Mouse (Mus musculus): Measurements from ENCODE around the gene Rtkn.

Gene Rtkn

DNA sequence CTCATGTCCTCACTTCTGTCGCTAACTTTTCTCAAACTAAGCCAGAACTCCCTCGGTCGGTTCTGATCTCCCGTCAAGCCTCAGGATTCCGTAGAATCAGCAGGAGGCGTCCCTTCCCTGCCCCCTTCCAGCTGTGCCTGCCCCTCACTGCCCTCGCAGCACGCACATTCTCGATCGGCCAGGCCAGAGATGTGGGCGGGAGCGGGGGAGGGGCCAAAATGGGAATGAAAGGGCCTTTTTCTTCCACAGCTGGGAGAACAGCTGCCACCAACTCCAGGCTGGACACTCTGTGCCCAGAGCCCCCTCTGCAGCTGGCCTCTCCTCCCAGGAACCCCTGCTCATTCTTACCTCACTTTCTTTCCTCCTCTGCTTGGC lies 2.3 kb downstream of the Rtkn start:
- CTCF ChIA-PET = no interaction called here

DNA sequence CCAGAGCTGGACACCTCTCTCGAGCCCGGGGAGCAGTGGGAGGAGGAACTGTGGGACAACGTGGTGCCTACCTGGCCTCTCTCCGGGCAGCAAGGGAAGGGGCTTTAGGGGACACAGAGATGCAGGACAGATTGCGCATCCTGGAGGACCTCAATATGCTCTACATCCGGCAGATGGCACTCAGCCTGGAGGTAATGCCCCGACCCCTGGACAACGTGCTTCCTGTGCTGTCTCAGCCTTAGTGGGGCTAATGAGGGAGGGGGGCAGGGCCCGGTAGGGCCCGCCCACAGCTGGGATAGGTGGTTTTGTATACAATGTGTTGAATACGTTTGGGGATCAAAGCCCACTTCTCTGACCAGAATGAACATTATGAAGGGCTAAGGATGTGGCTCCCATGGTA lies 2.8 kb downstream of the Rtkn start:
- CTCF ChIA-PET = no interaction called here

DNA sequence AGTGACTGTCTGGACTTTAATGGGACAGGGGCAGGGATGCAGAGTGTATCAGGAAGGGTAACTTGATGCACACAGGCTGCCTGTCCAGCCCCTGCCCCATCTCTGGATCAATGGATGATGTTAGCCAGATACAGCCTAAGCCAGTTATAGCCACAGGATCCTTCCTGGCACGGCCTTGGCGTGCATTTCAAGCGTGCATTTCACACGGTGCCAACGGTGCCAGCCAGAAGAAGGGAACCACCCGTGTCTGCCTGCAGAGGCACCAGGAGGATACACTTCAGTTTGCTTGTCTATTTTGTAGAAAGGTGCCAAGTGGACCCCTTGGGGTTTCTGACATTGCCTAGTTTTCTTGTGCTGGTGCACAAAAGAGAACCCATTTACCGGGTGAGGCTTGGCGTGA lies 4.8 kb downstream of the Rtkn start:
- CTCF ChIA-PET = no interaction called here

DNA sequence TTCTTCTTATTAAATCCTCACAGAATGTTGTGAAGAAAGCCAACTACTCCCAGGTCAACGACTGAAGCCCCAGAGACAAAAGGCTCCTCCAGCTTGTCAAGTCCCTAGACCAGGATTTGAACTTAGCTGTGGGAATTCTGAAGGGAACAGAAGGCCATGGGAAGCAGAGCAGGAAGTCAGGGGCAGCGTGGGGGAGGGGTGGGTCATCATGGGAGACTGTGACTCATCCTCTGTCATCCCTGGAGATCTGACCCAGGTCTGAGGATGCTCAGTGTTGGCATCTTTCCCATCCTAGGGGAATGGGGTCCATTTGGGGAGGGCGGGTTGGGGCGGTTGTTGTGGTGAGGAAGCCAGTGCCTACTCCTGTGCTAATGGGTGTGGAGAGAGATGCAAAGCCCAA lies 6.4 kb downstream of the Rtkn start:
- CTCF ChIA-PET = no interaction called here

DNA sequence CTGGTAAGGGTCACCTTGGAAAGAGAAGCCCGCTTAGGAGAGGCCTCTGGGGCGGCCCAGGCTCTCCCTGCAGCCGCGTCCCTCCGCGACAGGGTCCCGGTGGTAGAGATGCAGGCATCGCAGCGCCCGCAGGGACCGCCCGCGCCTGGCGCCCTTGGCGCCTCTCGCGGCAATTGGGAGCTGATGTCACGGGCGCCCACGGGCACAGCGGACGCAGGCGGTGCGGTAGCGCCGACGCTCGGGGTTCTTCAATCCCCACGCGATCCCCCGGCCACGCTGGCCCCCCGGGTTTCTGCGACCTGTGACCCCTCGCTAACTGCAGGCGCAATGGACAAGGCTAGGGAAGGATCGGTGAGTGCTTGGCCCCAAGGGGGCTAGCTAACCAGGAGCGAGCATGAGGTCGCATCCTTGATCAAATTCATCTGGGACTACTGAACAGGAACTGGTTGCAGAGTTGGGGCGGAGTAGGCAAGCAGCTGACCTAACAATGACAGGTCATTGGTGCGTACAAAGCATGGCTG lies 7.0 kb downstream of the Rtkn start:
- CTCF ChIA-PET = no interaction called here

DNA sequence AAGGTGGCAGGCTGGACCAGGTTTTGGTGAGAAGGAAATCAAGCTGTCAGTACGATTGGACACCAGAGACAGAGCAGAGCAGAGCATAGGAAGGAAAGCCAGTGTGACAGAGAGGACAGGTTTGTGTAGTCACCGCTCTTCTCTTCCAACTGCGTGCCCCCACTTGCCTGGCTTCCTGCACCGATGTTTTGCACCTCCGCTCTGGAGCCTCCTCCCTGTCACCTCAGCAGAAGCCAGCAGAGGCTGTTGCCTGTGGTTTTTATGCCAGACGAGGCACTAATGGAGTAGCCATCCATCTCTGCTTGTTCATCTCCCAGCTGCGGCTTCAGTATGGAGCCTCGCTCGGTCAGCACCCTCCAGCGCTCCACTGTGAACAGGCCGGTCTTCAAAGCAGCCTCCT lies 7.6 kb downstream of the Rtkn start:
- CTCF ChIA-PET = no interaction called here

DNA sequence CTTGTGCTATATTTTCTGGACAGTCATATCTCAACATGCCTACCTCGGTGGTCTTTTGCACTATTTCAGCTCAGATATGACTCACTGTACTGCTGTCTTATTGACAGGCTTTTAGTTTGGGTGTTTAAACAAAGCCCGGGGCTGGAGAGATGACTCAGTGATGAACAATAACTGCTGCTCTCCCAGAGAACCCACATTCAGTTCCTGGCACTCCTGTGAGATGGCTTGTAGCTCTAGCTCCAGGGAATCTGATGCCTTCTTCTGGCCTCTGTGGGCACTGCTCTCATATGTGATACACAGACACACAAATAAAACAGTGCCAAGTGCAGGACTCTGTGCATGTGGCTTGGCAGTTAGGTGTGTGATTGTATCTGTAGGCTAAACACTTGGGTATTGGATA lies 9.9 kb downstream of the Rtkn start:
- CTCF ChIA-PET = interaction anchor here (1.0 kb wide), 1 partner anchor 149 kb away, joined by 3 read pairs; no protein-coding TSS in a partner anchor

DNA sequence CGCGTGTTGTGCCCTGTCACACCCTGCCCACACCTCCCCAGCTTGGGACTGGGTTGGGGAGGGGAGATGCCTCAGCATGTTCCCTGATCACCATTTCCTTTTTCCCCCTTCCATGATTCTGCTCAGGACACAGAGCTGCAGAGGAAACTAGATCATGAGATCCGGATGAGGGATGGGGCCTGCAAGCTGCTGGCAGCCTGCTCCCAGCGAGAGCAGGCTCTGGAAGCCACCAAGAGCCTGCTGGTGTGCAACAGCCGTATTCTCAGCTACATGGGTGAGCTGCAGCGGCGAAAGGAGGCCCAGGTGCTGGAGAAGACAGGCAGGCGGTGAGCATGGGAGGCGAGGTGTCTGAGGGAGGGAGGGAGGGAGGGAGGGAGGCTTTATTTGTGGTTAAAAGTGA lies 10.5 kb downstream of the Rtkn start:
- CTCF ChIA-PET = interaction anchor here (1.0 kb wide), 1 partner anchor 149 kb away, joined by 3 read pairs; no protein-coding TSS in a partner anchor

DNA sequence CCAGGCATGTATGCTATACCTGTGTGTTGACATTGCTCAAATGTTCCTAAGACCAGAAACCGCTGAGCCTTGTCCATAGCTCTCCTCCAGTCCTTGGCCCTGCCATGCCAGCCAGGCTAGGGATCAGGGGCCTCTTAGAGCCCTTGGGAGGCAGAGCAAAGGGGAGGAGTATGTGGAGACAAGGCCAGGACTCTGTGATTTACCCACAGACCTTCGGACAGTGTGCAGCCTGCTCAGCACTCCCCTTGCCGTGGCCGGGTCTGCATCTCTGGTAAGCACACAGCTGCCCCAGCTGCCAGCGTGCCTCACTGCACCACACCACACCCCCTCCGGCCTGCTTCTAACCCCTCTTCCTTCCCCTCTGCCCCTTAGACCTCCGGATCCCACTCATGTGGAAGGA lies 12.0 kb downstream of the Rtkn start:
- CTCF ChIA-PET = no interaction called here

DNA sequence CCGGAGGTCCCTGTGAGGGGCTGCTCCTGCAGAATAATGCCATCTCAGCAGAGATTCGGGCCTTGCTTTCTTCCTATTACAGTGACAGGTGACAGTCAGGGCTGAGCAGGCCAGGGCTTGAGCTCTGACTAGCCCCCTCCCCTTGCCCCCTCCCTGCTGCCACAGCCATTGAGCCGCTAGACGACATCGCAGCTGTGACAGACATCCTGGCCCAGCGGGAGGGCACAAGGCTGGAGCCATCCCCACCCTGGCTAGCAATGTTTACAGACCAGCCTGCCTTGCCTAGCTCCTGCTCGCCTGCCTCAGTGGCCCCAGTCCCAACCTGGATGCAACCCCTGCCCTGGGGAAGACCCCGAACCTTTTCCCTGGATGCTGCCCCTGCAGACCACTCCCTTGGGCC lies 16.5 kb downstream of the Rtkn start:
- CTCF ChIA-PET = no interaction called here

DNA sequence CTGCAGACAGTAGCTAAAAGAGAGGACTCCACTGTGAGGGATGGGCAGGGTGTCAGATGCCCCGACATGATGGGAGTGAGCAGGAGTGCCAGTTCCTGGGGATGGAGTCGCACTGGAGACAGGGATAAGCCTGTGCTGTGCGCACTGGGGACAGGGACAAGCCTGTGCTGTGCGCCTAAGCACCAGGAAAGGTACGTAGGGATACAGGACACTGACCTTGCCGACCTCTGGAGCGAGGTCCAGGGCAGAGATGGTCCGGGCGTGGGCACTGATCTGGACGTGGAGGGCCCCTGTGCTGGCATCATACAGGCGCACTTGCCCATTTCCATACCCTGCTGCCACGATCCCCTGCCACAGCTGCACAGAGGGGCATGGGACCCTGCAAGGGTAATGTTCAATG lies 17.8 kb downstream of the Rtkn start:
- CTCF ChIA-PET = no interaction called here

DNA sequence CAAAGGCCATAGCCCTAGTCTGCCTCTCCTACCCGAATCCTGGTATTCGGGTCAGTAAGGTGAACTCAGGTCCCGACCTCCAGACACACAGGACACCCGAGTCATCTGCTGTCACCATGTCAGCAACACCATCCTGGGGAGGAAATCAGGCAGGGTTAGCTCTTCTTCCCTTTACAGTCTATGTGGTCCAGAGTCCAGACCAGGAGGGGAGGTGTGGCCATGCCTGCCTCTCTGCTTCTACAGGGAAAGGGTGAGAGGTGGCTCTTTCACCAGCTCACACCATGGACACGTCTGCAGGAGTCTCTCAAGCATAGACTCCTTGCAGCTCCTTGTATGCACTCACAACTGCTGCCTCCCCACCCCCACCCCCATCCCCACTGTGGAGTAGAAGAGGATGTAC lies 18.2 kb downstream of the Rtkn start:
- CTCF ChIA-PET = no interaction called here

DNA sequence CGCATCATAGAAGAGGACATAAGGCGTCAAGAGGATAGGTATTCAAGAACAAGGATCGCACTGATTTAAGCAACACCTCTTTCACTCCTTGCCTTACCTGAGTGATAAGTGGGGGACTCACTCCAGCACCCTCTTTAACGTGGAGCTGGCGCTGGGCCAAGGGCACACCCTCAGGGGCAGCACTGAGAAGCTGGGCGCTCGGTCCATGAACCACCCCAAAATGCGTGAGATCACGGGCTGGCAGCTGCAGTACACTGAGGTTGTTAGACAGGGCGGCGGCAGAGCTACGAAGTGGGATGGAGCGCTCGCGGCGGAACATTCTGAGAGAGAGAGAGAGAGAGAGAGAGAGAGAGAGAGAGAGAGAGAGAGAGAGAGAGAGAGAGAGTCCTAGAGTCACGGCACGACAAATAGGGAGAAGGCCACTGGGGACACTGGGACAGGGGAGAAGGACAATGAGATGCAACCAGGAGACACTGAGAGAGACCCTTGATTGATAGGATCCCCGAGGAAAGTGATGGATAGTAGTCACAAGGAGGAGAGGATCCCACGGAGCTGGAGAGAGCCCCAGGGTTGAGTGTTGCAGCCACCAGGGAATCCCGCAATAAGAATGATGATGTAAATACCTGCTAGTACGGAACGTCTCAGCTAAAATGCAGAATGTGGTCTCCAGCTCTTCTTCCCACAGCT lies 20.4 kb downstream of the Rtkn start:
- CTCF ChIA-PET = interaction anchor here (0.7 kb wide), 2 partner anchors 9 to 441 kb away, joined by 8 to 13 read pairs; no protein-coding TSS in a partner anchor

DNA sequence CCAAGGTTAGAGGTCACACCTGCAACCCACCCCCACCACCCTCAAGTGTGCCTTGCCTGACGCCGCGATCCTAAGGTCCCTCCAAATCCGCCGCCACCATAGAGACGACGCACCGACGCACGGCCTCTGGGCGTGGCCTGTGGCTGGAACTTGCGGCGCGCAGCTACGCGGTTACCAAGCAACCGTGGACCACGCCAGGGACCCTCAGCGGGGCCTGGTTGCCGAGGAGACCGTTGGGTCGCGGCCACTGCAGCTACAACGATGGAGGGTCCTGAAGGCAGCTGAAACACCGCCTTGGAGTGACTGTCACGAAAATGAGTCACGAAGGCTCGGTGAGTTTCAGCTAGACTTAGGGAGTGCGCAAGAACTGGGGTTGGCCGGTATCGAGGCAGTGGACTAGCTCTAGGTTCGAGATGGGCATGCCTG lies 21.0 kb downstream of the Rtkn start, which contains the start of the genes Wdr54 and 1700003E16Rik:
TSS of gene Wdr54 (minus strand) at position 139 of the 426 bp plus-strand sequence.
TSS of gene 1700003E16Rik (plus strand) at position 146 of the 426 bp plus-strand sequence.
- CTCF ChIA-PET = interaction anchor here (0.7 kb wide), 1 partner anchor 442 kb away, joined by 8 read pairs; no protein-coding TSS in a partner anchor

DNA sequence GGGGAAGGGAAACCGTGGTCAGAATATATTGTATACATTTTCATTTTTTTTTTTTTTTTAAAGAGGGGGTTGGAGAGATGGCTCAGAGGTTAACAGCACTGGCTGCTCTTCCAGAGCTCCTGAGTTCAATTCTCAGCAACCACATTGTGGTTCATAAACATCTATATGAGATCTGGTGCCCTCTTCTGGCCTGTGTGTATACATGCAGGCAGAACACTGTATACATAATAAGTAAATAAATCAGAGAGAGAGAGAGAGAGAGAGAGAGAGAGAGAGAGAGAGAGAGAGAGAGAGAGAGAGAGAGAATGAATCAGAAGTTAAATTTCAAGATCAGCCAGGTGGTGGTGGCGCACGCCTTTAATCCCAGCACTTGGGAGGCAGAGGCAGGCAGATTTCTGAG lies 24.2 kb downstream of the Rtkn start:
- CTCF ChIA-PET = interaction anchor here (0.7 kb wide), 2 partner anchors 54 to 169 kb away, joined by 3 to 18 read pairs; no protein-coding TSS in a partner anchor

DNA sequence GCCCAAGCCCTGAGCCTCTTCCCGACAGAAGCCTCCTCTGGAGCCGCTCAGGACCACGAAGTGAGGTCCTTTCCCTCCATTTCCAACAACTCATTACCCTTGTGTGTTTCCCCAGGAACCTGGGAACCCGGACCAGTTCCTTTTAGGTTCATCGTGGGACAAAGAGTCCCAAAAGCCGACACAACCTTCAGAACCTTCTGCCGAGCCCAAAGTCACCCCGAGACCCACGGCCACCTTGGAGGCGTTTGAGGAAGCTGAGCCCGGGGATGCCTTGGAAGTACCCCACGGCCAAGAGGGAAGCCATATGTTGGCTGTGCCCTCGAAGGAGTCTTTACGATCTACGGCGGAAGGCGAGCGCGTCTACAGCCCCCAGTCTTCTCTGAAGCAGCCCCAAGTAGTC lies 26.2 kb downstream of the Rtkn start:
- CTCF ChIA-PET = no interaction called here

DNA sequence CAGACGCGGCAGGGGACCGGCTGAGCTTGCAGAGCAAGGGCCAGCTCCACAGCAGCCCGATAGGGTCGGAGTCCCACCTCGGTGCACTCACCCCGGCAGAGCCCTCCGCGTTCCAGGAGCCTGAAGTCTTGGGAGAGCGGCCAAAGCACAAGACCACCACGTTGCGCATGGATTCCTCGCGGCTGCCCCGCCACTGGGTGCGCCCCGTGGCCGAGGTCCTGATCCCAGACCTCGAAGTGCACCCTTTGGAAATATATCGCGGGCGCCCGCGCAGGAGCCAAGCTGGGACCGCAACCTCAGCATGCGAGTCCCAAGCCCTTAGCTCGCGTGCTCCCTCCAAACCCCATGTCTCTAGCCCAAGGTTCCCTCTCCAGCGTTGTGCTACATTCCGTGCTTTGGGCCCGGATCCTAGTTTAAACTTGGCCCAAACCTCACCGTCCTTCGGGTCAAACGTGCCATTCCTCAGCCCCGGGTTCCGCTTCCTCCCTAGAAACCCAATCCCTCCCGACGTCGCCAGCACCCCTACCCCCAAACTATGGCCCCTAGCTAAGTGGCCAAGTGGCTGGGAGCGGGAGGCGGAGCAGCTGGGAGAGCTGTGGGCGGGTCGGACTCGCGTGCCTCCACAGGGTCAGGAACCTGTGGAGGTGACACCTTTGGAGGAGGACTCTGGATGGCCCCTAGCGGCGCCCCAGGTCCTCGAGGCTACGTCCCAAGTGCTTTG lies 26.8 kb downstream of the Rtkn start:
- CTCF ChIA-PET = no interaction called here

DNA sequence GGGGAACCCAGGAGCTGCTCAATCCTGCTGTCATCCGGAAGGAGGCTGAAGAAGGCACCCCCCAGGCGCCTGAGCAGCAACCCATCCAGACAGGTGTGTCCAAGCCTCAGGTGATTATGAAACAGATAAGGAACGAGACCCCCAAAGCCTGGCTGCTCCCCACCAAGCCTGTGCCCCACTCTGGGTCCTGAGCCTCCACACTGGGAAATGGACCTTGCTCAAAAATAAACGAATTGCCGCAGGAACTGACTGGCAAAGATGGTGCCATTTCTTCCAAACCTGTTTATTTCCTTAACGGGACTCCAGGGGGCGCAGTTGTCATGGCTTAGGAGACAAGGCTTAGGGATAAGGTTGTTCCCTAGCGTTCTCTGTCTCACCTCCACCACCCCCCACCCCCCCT lies 27.4 kb downstream of the Rtkn start:
- CTCF ChIA-PET = no interaction called here

DNA sequence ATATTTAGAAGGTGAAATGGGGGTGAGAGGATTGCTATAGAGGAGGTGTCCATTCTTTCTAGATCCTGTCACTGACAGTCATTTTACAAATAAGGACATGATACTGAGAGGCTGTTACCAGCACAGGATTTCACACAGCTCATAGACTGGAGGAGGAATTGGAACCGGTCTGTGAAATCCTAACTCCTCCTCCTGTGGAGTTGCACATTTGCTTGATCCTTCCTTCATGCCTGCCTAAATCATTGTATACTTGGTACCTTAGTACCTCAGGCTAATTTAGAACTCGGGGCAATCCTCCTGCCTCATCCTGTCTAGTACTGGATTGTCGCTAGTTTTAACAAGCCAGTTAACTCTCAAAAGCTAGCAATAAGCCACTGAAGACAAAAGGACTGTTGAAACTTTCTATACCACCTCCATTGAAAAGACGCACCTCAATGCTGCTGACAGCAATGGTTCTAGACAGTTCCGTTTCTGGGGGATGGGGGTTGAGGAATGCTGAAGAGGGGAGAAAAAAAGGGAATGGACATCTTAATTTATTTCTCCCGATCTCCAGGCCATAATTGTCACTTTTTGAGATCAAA lies 29.9 kb downstream of the Rtkn start:
- CTCF ChIA-PET = no interaction called here

DNA sequence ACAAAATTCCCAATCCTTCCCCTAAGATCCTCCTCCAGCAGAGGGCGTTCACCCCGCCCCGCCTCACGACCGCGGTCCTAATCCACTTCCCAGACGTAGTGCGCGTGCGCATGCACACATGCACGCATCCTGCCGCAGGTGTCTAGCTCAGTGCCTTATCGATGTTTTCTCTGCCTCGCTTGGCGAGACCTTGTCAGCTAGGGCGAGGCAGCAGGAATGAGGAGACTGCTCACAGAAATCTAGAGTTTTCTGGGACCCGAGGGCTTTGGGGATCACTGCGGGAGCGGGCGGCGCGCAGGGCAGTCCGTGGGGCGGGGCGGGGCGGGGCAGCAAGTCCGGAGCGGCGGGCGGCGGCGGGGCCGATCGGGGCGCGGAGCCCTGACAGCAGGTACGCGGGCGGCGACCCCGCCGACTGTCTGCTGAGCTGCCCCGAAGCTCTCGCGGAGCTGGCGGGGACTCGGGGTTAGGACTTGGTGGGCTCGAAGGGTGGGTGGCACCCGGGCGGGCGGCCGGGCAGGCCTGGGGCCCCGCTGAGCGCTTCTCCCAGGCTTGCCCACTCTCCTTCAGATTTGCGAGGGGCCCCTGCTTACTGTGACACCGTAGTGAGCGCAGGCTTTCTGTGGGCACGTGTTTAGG lies 30.5 kb downstream of the Rtkn start, which contains the start of gene Dctn1:
TSS of gene Dctn1 (plus strand) at position 314 of the 636 bp plus-strand sequence.
- CTCF ChIA-PET = no interaction called here

DNA sequence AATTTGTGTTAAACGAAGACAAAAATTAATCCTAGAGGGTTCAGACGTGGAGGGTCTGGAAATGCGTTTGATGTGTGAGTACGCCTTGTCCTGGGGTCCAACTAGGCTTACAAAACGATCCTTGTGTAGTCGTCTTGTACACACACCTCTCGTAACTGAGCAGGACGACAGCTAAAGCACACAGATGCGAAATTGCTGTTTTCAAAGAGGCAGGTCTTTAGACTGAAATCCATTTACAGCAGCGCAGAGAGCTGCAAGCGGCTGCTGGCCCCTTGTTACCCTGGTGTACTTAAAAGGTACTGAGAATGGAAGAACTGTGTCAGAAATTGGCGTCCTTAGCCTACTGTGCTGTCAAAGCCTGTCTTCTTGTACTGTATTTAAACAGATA lies 31.0 kb downstream of the Rtkn start:
- CTCF ChIA-PET = no interaction called here

DNA sequence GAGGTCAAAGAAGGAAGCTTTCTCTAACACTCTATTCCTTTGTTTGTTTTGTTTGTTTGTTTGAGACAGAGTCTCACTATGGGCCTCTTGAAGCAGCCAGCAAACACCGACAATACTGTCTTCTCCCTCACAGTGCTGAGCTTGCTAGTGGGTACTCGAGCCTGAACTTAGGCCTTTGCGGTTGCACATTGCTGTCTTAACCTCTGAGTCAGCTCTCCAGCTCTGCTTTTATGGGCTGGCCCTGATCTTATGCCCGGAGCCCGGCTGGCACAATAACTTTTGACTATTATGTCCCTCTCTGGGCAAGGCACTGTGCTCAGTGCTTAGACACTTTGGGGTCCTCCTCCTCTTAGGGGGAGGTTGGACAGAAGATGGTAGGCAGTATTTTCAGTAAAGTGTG lies 34.6 kb downstream of the Rtkn start:
- CTCF ChIA-PET = interaction anchor here (0.6 kb wide), 1 partner anchor 31 kb away, joined by 4 read pairs; no protein-coding TSS in a partner anchor
